Mouse (Mus musculus): ENCODE results near the gene Lck. TPM values are rescaled to one million over a fixed set of nuclear protein-coding genes. Genes with fewer than 3 reads are reported as not detected.

Lck gene
- polyA plus RNA-seq (2014; fragmentation: Nextera tagmentation; extraction: Ambion mirVana), result 10.6 and 13.0 TPM in 2 replicates

DNA sequence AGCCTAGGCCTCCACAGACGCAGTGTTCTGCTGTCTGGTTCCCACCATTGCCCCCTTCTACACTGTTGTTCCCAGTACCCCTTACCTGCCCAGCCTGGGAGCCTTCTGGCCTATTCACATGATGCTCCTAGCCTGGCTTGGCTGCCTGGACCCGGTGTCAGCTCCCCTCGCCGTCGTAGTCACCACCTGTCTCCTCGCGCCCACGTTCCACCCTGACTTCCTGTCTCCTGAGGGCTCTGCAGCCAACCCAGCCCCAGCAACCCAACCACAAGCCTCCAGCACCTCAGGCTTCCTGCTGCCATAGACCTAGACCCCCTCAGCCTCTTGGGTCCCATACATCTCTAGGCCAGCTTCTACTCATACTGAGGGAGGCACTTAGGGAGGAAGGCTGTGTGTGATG is at the start of gene Lck:
Gene Lck (minus strand): TSS at position 212 of the 400 bp plus-strand sequence.
- no peaks in the 10 kb centered on the region for H3K9me3 ChIP-seq (ENCODE audit: control insufficient read depth, low read length)
- no peaks in the 10 kb centered on the region for H3K36me3 ChIP-seq (replicated peaks; ENCODE audit: control insufficient read depth, insufficient read depth)
- DNase-seq (ENCODE audit: low spot score) (no peak), ATAC-seq (ENCODE audit: low FRiP score) (no peak)
- no peak within 1 kb of the TSS for H3K4me2 ChIP-seq (replicated peaks)
- H3K4me1 ChIP-seq (replicated peaks; ENCODE audit: control insufficient read depth, insufficient read depth, low read length), result no peaks in the 10 kb centered on the region
- no peak within 1 kb of the TSS for H3K9ac ChIP-seq
- 95% methylated on average over 8 of the region's 8 CpGs for WGBS
- H3K27ac ChIP-seq, result no peak within 1 kb of the TSS
- no peak within 1 kb of the TSS for H3K4me3 ChIP-seq (replicated peaks; ENCODE audit: low read length)
- H3K27me3 ChIP-seq (ENCODE audit: control insufficient read depth, insufficient read depth, low read length), result no peaks in the 10 kb centered on the region

DNA sequence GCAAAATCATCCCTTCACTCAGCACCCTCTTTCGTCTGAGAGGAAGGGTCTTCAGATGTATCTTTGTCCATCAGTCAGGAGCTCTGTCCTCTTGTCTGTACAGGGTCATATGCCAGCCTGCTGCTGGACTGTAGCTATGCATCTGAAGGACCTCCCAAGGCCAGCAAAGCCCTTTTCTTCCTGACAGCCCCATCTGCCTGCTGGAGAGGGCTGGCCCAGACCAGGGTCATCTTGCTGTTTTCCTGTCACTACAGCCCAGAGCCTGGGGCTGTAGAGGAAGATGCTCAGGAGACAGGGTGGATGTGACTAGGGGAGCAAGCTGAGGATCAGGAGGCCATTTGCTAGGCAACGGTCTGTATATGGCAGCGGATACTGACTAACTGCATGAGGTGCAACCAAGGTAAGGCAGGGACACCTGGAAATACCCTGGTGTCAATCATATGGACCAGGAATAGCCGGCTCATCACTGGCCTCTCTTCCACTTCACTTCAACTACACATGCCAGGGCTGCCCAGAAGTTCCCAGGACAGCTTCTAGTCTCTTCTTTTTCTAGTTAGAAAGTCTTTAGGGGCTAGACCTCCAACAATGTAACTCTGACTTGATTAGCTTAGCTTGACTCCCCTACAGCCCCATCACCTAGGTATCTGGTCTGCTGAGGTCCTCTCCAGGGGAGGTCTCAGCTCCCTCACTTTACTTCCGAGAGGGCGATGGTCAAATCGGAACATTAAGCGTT is 49.5 kb upstream of the Lck start:
- DNase-seq (ENCODE audit: low spot score), result no peak

DNA sequence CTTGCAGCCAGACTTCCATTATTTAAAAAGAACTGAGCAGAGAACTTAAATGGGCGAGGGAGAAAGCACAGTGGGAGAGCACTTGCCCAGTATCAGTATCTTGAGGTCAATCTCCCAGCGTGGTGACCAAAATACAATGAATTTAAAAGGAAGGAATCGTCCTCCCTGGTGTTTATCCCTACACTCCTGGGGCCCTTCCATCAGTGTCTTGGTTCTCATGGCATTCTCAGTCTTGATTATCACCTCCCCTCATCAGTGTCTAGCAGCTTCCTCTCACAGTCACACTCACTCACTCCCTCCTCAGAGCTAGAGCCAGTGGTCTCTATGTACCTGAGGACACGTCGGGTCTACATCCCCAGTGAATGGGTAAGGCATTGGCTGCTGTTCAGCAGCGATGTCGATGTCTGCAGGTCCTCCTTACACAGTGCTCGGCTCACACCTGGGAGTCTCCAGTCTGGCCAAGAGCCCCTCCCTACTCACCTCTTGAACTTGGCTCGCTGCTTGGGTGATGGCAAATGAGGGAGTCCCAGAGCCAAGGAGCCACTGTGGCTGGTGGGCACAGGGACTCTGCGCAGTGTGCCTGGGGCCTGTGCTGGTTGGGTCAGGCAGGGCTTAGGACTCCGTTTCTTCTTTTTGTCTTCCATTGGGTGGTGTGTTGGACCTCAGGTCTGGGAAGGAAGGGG is 48.8 kb upstream of the Lck start:
- Histone ChIP-seq H3K4me2 (replicated peaks) (peak overlapping the region; percentile 82), H3K27me3 (ENCODE audit: control insufficient read depth, insufficient read depth, low read length) (no peaks in the 10 kb centered on the region), H3K4me3 (replicated peaks; ENCODE audit: low read length) (peak overlapping the region; percentile 49), H3K9ac (peak overlapping the region; percentile 66), H3K9me3 (ENCODE audit: control insufficient read depth, low read length) (no peaks in the 10 kb centered on the region), H3K36me3 (replicated peaks; ENCODE audit: control insufficient read depth, insufficient read depth) (peaks cover 17% of the 10 kb centered on the region), H3K27ac (peak overlapping the region; percentile 94), H3K4me1 (replicated peaks; ENCODE audit: control insufficient read depth, insufficient read depth, low read length) (peaks cover 41% of the 10 kb centered on the region)
- 80% methylated on average over 11 of the region's 11 CpGs for WGBS
- ATAC-seq (ENCODE audit: low FRiP score) (no peak), DNase-seq (ENCODE audit: low spot score) (no peak)

More for the DNA sequence above, 49.5 kb upstream of the Lck start:
- Histone ChIP-seq H3K4me2 (replicated peaks) (peak overlapping the region; percentile 82), H3K9me3 (ENCODE audit: control insufficient read depth, low read length) (no peaks in the 10 kb centered on the region), H3K4me3 (replicated peaks; ENCODE audit: low read length) (peak overlapping the region; percentile 49), H3K27me3 (ENCODE audit: control insufficient read depth, insufficient read depth, low read length) (no peaks in the 10 kb centered on the region), H3K4me1 (replicated peaks; ENCODE audit: control insufficient read depth, insufficient read depth, low read length) (peaks cover 37% of the 10 kb centered on the region), H3K36me3 (replicated peaks; ENCODE audit: control insufficient read depth, insufficient read depth) (peaks cover 22% of the 10 kb centered on the region), H3K9ac (peak overlapping the region; percentile 66), H3K27ac (peak overlapping the region; percentile 94)
- ATAC-seq (ENCODE audit: low FRiP score), result no peak
- 18% methylated on average over 8 of the region's 8 CpGs for WGBS

DNA sequence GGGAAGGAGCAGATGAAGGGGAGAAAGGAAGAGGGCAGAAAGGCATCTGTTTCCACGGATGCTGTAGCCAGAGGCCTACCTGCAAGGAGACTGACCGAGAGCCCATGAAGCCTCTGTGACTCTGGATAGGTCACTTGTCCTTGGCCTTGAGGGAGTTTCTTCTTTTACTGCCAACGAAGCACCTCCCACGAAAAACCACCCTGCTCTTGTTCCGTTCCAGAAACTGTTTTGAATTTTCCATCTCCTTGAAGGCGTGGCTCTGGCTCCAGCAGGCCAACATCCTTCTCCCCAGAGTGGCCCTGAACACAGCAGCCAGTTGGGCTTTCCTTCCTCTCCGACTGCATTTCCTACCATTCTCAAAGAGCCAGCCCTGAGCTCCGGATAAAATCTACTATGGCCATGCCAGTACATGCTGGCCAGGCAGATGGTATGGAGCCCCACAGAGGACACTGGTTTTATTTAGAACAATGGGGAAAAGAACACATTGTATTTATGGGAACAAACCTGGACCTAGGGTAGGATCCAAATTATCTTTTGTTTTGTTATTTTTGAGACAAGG is 47.9 kb upstream of the Lck start:
- 0 out of 2 replicates have a peak overlapping the region, but pooled peaks have one; percentile 3 for H3K9ac ChIP-seq
- peaks cover 41% of the 10 kb centered on the region for H3K4me1 ChIP-seq (replicated peaks; ENCODE audit: control insufficient read depth, insufficient read depth, low read length)
- 91% methylated on average over 8 of the region's 8 CpGs for WGBS
- no peaks in the 10 kb centered on the region for H3K9me3 ChIP-seq (ENCODE audit: control insufficient read depth, low read length)
- no peak overlapping the region for H3K27ac ChIP-seq
- H3K4me2 ChIP-seq (replicated peaks), result peak overlapping the region; percentile 82
- peaks cover 17% of the 10 kb centered on the region for H3K36me3 ChIP-seq (replicated peaks; ENCODE audit: control insufficient read depth, insufficient read depth)
- no peak for ATAC-seq (ENCODE audit: low FRiP score)
- DNase-seq (ENCODE audit: low spot score), result no peak
- H3K4me3 ChIP-seq (replicated peaks; ENCODE audit: low read length), result no peak overlapping the region
- no peaks in the 10 kb centered on the region for H3K27me3 ChIP-seq (ENCODE audit: control insufficient read depth, insufficient read depth, low read length)

DNA sequence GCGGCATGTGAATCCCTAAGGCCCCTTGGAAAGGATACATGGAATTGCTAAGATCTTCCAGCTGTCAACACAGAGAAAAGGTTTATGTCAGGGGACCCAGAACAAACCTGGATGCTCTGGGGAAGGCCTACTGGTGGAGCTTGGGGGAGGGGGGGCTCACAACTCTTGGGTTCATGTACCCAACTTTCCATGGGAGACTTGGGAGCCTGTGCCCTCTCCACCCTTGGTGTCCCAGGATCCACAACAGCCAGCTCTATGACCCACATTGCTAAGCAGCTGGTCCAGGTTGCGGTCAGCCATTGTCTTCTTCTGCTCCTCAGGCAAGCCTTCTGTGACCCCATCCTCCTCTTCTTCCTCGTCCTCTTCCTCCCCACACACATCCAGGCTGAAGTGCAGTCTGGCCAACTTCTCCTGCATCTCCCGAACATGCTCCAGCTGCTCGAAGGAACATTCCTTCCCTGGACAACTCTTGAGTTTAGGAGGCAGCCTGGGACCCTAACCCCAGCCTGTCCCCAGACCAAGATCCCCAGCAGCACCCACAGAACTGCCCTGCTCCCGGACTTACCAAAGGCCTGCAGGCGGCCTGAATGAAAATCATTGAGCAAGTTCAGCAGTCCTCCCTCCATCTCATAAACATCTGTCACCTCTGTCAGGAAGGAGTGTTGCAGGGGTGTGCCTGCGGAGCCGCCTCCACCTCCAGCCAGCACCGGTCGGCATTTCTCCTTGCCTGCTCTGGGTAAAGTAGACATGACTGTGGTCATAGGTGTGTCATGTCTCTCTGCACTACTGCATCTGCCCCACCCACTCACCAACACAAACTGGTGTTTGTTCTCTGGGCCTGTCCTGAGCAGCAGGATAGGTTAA is 47.2 kb upstream of the Lck start:
- H3K4me3 ChIP-seq (replicated peaks; ENCODE audit: low read length), result no peak overlapping the region
- H3K27ac ChIP-seq, result no peak overlapping the region
- H3K4me2 ChIP-seq (replicated peaks), result peak overlapping the region; percentile 13; the same call in 1 of the 2 replicates
- ATAC-seq (ENCODE audit: low FRiP score) (no peak), DNase-seq (ENCODE audit: low spot score) (no peak)
- no peaks in the 10 kb centered on the region for H3K9me3 ChIP-seq (ENCODE audit: control insufficient read depth, low read length)
- peaks cover 39% of the 10 kb centered on the region for H3K4me1 ChIP-seq (replicated peaks; ENCODE audit: control insufficient read depth, insufficient read depth, low read length)
- WGBS, result 89% methylated on average over 11 of the region's 11 CpGs
- H3K9ac ChIP-seq, result 0 out of 2 replicates have a peak overlapping the region, but pooled peaks have one; percentile 3
- H3K36me3 ChIP-seq (replicated peaks; ENCODE audit: control insufficient read depth, insufficient read depth), result peaks cover 17% of the 10 kb centered on the region
- H3K27me3 ChIP-seq (ENCODE audit: control insufficient read depth, insufficient read depth, low read length), result no peaks in the 10 kb centered on the region

DNA sequence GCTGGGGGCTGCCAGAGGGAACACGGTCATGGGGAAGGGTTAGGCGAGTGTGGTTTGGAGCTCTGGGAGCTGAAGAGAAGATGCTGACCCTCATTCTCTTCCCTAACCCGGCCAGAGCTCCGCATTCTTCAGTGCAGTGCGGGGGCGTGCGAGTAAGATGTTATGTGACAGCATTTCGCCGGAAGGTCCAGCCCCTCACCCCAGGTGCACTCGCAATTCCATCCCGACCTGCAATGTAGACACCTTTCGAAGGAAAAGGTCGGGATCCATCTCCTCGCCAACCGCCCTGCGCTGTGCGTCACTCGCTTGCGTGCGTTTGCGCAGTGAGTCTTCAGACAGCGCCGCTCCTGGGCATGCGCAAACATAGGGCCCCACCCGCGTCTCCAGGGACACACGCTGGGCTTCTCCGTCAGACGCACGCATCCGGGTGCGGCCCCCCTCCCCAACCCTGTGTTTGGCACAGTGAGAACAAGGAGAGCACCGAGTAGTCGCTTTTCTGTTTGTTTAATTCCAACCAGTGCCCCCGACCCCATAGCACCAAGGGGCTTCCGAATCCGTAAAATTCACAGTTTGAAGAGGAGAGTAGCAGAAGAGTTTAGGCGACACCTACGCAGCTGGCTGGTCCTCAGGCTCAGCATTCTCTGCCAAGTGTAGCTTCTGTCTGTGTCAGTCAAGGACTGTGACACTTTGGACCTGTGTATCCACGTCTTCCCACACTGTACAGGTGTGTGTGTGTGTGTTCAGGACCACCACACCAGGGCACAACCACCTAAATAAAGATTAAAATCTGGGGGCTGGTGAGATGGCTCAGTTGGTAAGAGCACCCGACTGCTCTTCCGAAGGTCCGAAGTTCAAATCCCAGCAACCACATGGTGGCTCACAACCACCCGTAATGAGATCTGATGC is 45.6 kb upstream of the Lck start, which contains the start of gene Iqcc:
Gene Iqcc (minus strand): TSS at position 314 of the 906 bp plus-strand sequence.
- 5% methylated on average over 43 of the region's 44 CpGs for WGBS
- H3K9ac ChIP-seq, result peak within 1 kb of the TSS; percentile 78
- peaks cover 27% of the 10 kb centered on the region for H3K4me1 ChIP-seq (replicated peaks; ENCODE audit: control insufficient read depth, insufficient read depth, low read length)
- DNase-seq (ENCODE audit: low spot score), result peak; percentile 97
- peak within 1 kb of the TSS; percentile 52 for H3K4me3 ChIP-seq (replicated peaks; ENCODE audit: low read length)
- H3K4me2 ChIP-seq (replicated peaks), result peak within 1 kb of the TSS; percentile 60
- H3K36me3 ChIP-seq (replicated peaks; ENCODE audit: control insufficient read depth, insufficient read depth), result peaks cover 19% of the 10 kb centered on the region
- ATAC-seq (ENCODE audit: low FRiP score), result peak; percentile 91
- H3K27me3 ChIP-seq (ENCODE audit: control insufficient read depth, insufficient read depth, low read length), result no peaks in the 10 kb centered on the region
- no peaks in the 10 kb centered on the region for H3K9me3 ChIP-seq (ENCODE audit: control insufficient read depth, low read length)
- H3K27ac ChIP-seq, result peak within 1 kb of the TSS; percentile 91

DNA sequence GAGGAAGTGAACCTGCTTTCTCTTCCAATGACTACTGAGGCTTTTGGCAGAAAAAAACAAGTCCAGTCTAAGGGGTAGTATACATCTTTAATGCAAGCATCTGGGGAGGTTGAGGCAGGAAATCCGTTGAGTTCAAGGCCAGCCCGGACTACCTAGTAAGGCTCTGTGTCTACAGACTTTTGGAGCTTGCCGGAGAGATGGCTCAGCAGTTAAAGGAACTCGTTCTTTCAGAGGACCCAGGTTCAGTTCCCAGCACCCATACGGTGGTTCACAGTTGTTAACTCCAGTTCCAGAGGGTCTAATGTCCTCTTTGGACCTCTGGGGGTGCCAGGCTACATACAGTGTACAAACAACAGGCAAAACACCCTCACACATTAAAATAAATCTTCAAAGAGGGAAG is 44.6 kb upstream of the Lck start:
- H3K4me1 ChIP-seq (replicated peaks; ENCODE audit: control insufficient read depth, insufficient read depth, low read length), result peaks cover 24% of the 10 kb centered on the region
- WGBS, result 97% methylated on average over 5 of the region's 5 CpGs
- peak overlapping the region; percentile 52 for H3K4me3 ChIP-seq (replicated peaks; ENCODE audit: low read length)
- no peak for DNase-seq (ENCODE audit: low spot score)
- no peak for ATAC-seq (ENCODE audit: low FRiP score)
- H3K9me3 ChIP-seq (ENCODE audit: control insufficient read depth, low read length), result no peaks in the 10 kb centered on the region
- peak overlapping the region; percentile 60 for H3K4me2 ChIP-seq (replicated peaks)
- H3K36me3 ChIP-seq (replicated peaks; ENCODE audit: control insufficient read depth, insufficient read depth), result peaks cover 19% of the 10 kb centered on the region
- H3K27me3 ChIP-seq (ENCODE audit: control insufficient read depth, insufficient read depth, low read length), result no peaks in the 10 kb centered on the region
- H3K27ac ChIP-seq, result peak overlapping the region; percentile 91; the same call in 1 of the 2 replicates
- peak overlapping the region; percentile 78 for H3K9ac ChIP-seq

DNA sequence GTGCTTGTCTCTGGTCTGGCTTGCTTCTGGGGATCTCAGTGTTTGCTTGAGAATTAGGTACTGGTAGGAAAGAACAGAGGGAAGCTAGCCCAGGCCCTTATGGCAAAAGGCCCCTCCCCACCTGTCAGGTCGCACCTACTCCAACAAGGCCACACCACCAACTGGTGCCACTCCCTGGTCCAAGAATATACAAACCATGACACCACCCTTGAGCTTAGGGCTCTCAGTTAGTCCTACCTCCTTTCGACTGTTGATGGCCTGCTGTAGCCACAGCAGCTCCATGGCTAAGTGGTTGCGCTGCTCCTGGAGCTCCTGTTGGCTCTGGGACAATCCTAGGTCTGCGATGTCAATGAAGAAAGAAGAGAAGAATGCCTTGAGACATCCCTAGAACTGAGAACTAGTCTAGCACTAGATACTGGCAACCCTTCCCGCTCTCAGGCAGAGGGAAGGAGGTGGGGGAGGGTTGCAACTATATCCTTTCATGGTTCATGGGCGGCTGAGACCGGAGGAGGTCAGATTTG is 43.7 kb upstream of the Lck start:
- no peak overlapping the region for H3K9ac ChIP-seq
- no peak overlapping the region for H3K4me2 ChIP-seq (replicated peaks)
- no peak for ATAC-seq (ENCODE audit: low FRiP score)
- peaks cover 19% of the 10 kb centered on the region for H3K36me3 ChIP-seq (replicated peaks; ENCODE audit: control insufficient read depth, insufficient read depth)
- no peak overlapping the region for H3K4me3 ChIP-seq (replicated peaks; ENCODE audit: low read length)
- DNase-seq (ENCODE audit: low spot score), result no peak
- H3K9me3 ChIP-seq (ENCODE audit: control insufficient read depth, low read length), result no peaks in the 10 kb centered on the region
- H3K27me3 ChIP-seq (ENCODE audit: control insufficient read depth, insufficient read depth, low read length), result no peaks in the 10 kb centered on the region
- WGBS, result 96% methylated on average over 7 of the region's 7 CpGs
- H3K4me1 ChIP-seq (replicated peaks; ENCODE audit: control insufficient read depth, insufficient read depth, low read length), result peaks cover 16% of the 10 kb centered on the region
- no peak overlapping the region for H3K27ac ChIP-seq
